Mouse (Mus musculus) heart, adult 2 months (tissue): ENCODE results near the gene Cep162.

Experiments used
- CTCF ChIP-seq: fragments of 200-600 bp; IDR thresholded peaks from 2 replicates; pipeline ENCODE4 v1.8.1; 2022; ENCODE audit warnings: antibody characterized with exemption, mild to moderate bottlenecking, moderate library complexity
- POLR2A ChIP-seq: fragments of 200-500 bp; IDR thresholded peaks from 2 replicates; pipeline ENCODE4 v1.6.1; 2011; ENCODE audit warnings: mild to moderate bottlenecking, low read depth, low read length, control low read depth; ENCODE audit not compliant: insufficient read depth

- TF ChIP-seq CTCF (no peak), POLR2A (no peak)
These were observed 52.9 kb downstream of the Cep162 start for GRCm38 (mm10) chr9:87202431-87202830.
